Mouse (Mus musculus): Measurements from ENCODE around the gene Kcnh7. TPM values are rescaled to one million over a fixed set of nuclear protein-coding genes. Genes with fewer than 3 reads are reported as not detected.

Gene Kcnh7
- polyA plus RNA-seq, 1 experiment from 2014 or later = 0.16 TPM

GRCm38 (mm10) chr2:62672788-62673187 lies 511.3 kb downstream of the Kcnh7 start:
- Histone ChIP-seq H3K4me3 (ENCODE audit: low read depth, low read length) (no peak overlapping the region), H3K27ac (ENCODE audit: low read depth, low read length) (no peak overlapping the region), H3K4me2 (no peak overlapping the region), H3K36me3 (ENCODE audit: control insufficient read depth, insufficient read depth, low read length) (no peaks in the 10 kb centered on the region), H3K27me3 (replicated peaks; ENCODE audit: control insufficient read depth, insufficient read depth, low read length) (no peaks in the 10 kb centered on the region), H3K4me1 (replicated peaks; ENCODE audit: control insufficient read depth, insufficient read depth, low read length) (no peaks in the 10 kb centered on the region), H3K9me3 (ENCODE audit: control insufficient read depth, low read length) (no peaks in the 10 kb centered on the region), H3K9ac (ENCODE audit: low read depth, low read length) (no peak overlapping the region)
- ATAC-seq (replicated peaks; ENCODE audit: low FRiP score) (no peak), DNase-seq (ENCODE audit: low spot score) (no peak)
- WGBS = 74% methylated on average over 5 of the region's 5 CpGs

- DNase-seq (ENCODE audit: low spot score) (no peak), ATAC-seq (replicated peaks; ENCODE audit: low FRiP score) (no peak)
- Histone ChIP-seq H3K36me3 (ENCODE audit: control insufficient read depth, insufficient read depth, low read length) (no peaks in the 10 kb centered on the region), H3K27ac (ENCODE audit: low read depth, low read length) (no peak overlapping the region), H3K4me3 (ENCODE audit: low read depth, low read length) (no peak overlapping the region), H3K27me3 (replicated peaks; ENCODE audit: control insufficient read depth, insufficient read depth, low read length) (no peaks in the 10 kb centered on the region), H3K9me3 (ENCODE audit: control insufficient read depth, low read length) (no peaks in the 10 kb centered on the region), H3K4me1 (replicated peaks; ENCODE audit: control insufficient read depth, insufficient read depth, low read length) (no peaks in the 10 kb centered on the region), H3K9ac (ENCODE audit: low read depth, low read length) (no peak overlapping the region), H3K4me2 (no peak overlapping the region)
- 62% methylated on average over 4 of the region's 4 CpGs for WGBS
Measured at GRCm38 (mm10) chr2:62670767-62671166, 513.3 kb downstream of the Kcnh7 start.

GRCm38 (mm10) chr2:62670301-62670700 lies 513.8 kb downstream of the Kcnh7 start:
- WGBS = 83% methylated on average over 5 of the region's 5 CpGs

GRCm38 (mm10) chr2:62669848-62670247 lies 514.2 kb downstream of the Kcnh7 start:
- 83% methylated on average over 3 of the region's 3 CpGs for WGBS
- Histone ChIP-seq H3K36me3 (ENCODE audit: control insufficient read depth, insufficient read depth, low read length) (no peaks in the 10 kb centered on the region), H3K4me3 (ENCODE audit: low read depth, low read length) (no peak overlapping the region), H3K4me1 (replicated peaks; ENCODE audit: control insufficient read depth, insufficient read depth, low read length) (no peaks in the 10 kb centered on the region), H3K4me2 (no peak overlapping the region), H3K27me3 (replicated peaks; ENCODE audit: control insufficient read depth, insufficient read depth, low read length) (no peaks in the 10 kb centered on the region), H3K27ac (ENCODE audit: low read depth, low read length) (no peak overlapping the region), H3K9ac (ENCODE audit: low read depth, low read length) (no peak overlapping the region), H3K9me3 (ENCODE audit: control insufficient read depth, low read length) (no peaks in the 10 kb centered on the region)
- DNase-seq (ENCODE audit: low spot score) (no peak), ATAC-seq (replicated peaks; ENCODE audit: low FRiP score) (no peak)

More at GRCm38 (mm10) chr2:62670301-62670700, 513.8 kb downstream of the Kcnh7 start:
- no peaks in the 10 kb centered on the region for H3K4me1 ChIP-seq (replicated peaks; ENCODE audit: control insufficient read depth, insufficient read depth, low read length)
- H3K4me2 ChIP-seq = no peak overlapping the region
- no peak for DNase-seq (ENCODE audit: low spot score)
- H3K27ac ChIP-seq (ENCODE audit: low read depth, low read length) = no peak overlapping the region
- H3K36me3 ChIP-seq (ENCODE audit: control insufficient read depth, insufficient read depth, low read length) = no peaks in the 10 kb centered on the region
- ATAC-seq (replicated peaks; ENCODE audit: low FRiP score) = no peak
- H3K4me3 ChIP-seq (ENCODE audit: low read depth, low read length) = no peak overlapping the region
- H3K9me3 ChIP-seq (ENCODE audit: control insufficient read depth, low read length) = no peaks in the 10 kb centered on the region
- no peak overlapping the region for H3K9ac ChIP-seq (ENCODE audit: low read depth, low read length)
- H3K27me3 ChIP-seq (replicated peaks; ENCODE audit: control insufficient read depth, insufficient read depth, low read length) = no peaks in the 10 kb centered on the region

- no peak for ATAC-seq (replicated peaks; ENCODE audit: low FRiP score)
- H3K27me3 ChIP-seq (replicated peaks; ENCODE audit: control insufficient read depth, insufficient read depth, low read length) = no peaks in the 10 kb centered on the region
- H3K4me1 ChIP-seq (replicated peaks; ENCODE audit: control insufficient read depth, insufficient read depth, low read length) = no peaks in the 10 kb centered on the region
- WGBS = 55% methylated on average over 1 of the region's 1 CpGs
- H3K4me3 ChIP-seq (ENCODE audit: low read depth, low read length) = no peak overlapping the region
- H3K4me2 ChIP-seq = no peak overlapping the region
- H3K9me3 ChIP-seq (ENCODE audit: control insufficient read depth, low read length) = no peaks in the 10 kb centered on the region
- DNase-seq (ENCODE audit: low spot score) = no peak
- no peak overlapping the region for H3K27ac ChIP-seq (ENCODE audit: low read depth, low read length)
- H3K36me3 ChIP-seq (ENCODE audit: control insufficient read depth, insufficient read depth, low read length) = no peaks in the 10 kb centered on the region
- no peak overlapping the region for H3K9ac ChIP-seq (ENCODE audit: low read depth, low read length)
Measured at GRCm38 (mm10) chr2:62665536-62665935, 518.6 kb downstream of the Kcnh7 start.

GRCm38 (mm10) chr2:62664839-62665238 lies 519.2 kb downstream of the Kcnh7 start:
- no peaks in the 10 kb centered on the region for H3K27me3 ChIP-seq (replicated peaks; ENCODE audit: control insufficient read depth, insufficient read depth, low read length)
- WGBS = 64% methylated on average over 7 of the region's 7 CpGs
- no peaks in the 10 kb centered on the region for H3K9me3 ChIP-seq (ENCODE audit: control insufficient read depth, low read length)
- peak overlapping the region; percentile 66; the same call in 1 of the 2 replicates for H3K4me3 ChIP-seq (ENCODE audit: low read depth, low read length)
- DNase-seq (ENCODE audit: low spot score) = no peak
- H3K36me3 ChIP-seq (ENCODE audit: control insufficient read depth, insufficient read depth, low read length) = no peaks in the 10 kb centered on the region
- no peak for ATAC-seq (replicated peaks; ENCODE audit: low FRiP score)
- no peak overlapping the region for H3K9ac ChIP-seq (ENCODE audit: low read depth, low read length)
- H3K4me1 ChIP-seq (replicated peaks; ENCODE audit: control insufficient read depth, insufficient read depth, low read length) = no peaks in the 10 kb centered on the region
- no peak overlapping the region for H3K27ac ChIP-seq (ENCODE audit: low read depth, low read length)
- H3K4me2 ChIP-seq = peak overlapping the region; percentile 95; the same call in 1 of the 2 replicates

- DNase-seq (ENCODE audit: low spot score) (peak; percentile 82), ATAC-seq (replicated peaks; ENCODE audit: low FRiP score) (peak; percentile 99)
- Histone ChIP-seq H3K4me3 (ENCODE audit: low read depth, low read length) (peak within 1 kb of the TSS; percentile 66), H3K4me2 (peak within 1 kb of the TSS; percentile 95), H3K4me1 (replicated peaks; ENCODE audit: control insufficient read depth, insufficient read depth, low read length) (no peaks in the 10 kb centered on the region), H3K27me3 (replicated peaks; ENCODE audit: control insufficient read depth, insufficient read depth, low read length) (no peaks in the 10 kb centered on the region), H3K9me3 (ENCODE audit: control insufficient read depth, low read length) (no peaks in the 10 kb centered on the region), H3K27ac (ENCODE audit: low read depth, low read length) (no peak within 1 kb of the TSS), H3K9ac (ENCODE audit: low read depth, low read length) (peak within 1 kb of the TSS; percentile 57), H3K36me3 (ENCODE audit: control insufficient read depth, insufficient read depth, low read length) (no peaks in the 10 kb centered on the region)
- WGBS = under 1% methylated on average over 43 of the region's 43 CpGs
Measured at GRCm38 (mm10) chr2:62664135-62664670, 519.9 kb downstream of the Kcnh7 start, which contains the start of gene Gca. TSS of gene Gca (plus strand) at chr2:62664285.

- DNase-seq (ENCODE audit: low spot score) (no peak), ATAC-seq (replicated peaks; ENCODE audit: low FRiP score) (no peak)
- Histone ChIP-seq H3K27ac (ENCODE audit: low read depth, low read length) (no peak overlapping the region), H3K9ac (ENCODE audit: low read depth, low read length) (no peak overlapping the region), H3K27me3 (replicated peaks; ENCODE audit: control insufficient read depth, insufficient read depth, low read length) (no peaks in the 10 kb centered on the region), H3K9me3 (ENCODE audit: control insufficient read depth, low read length) (no peaks in the 10 kb centered on the region), H3K36me3 (ENCODE audit: control insufficient read depth, insufficient read depth, low read length) (no peaks in the 10 kb centered on the region), H3K4me2 (no peak overlapping the region), H3K4me1 (replicated peaks; ENCODE audit: control insufficient read depth, insufficient read depth, low read length) (no peaks in the 10 kb centered on the region), H3K4me3 (ENCODE audit: low read depth, low read length) (no peak overlapping the region)
- 81% methylated on average over 3 of the region's 3 CpGs for WGBS
Measured at GRCm38 (mm10) chr2:62662560-62662959, 521.5 kb downstream of the Kcnh7 start.

- ATAC-seq (replicated peaks; ENCODE audit: low FRiP score) (no peak), DNase-seq (ENCODE audit: low spot score) (no peak)
- H3K27ac ChIP-seq (ENCODE audit: low read depth, low read length) = no peak overlapping the region
- H3K4me3 ChIP-seq (ENCODE audit: low read depth, low read length) = no peak overlapping the region
- 51% methylated on average over 6 of the region's 6 CpGs for WGBS
- H3K27me3 ChIP-seq (replicated peaks; ENCODE audit: control insufficient read depth, insufficient read depth, low read length) = no peaks in the 10 kb centered on the region
- H3K9ac ChIP-seq (ENCODE audit: low read depth, low read length) = no peak overlapping the region
- H3K4me1 ChIP-seq (replicated peaks; ENCODE audit: control insufficient read depth, insufficient read depth, low read length) = no peaks in the 10 kb centered on the region
- H3K9me3 ChIP-seq (ENCODE audit: control insufficient read depth, low read length) = no peaks in the 10 kb centered on the region
- H3K4me2 ChIP-seq = no peak overlapping the region
- no peaks in the 10 kb centered on the region for H3K36me3 ChIP-seq (ENCODE audit: control insufficient read depth, insufficient read depth, low read length)
Measured at GRCm38 (mm10) chr2:62660565-62660964, 523.5 kb downstream of the Kcnh7 start.

All from liver, embryonic 11.5 days (tissue).